Mouse (Mus musculus) adipocyte (in vitro differentiated cells): ENCODE measurements around the gene Mob1b.
A peak's percentile ranks its signal among the peaks of the same experiment; 100 is the strongest.

Experiments
- DNase-seq: peaks from one replicate; pipeline ENCODE4 v3.0.0-alpha.2; 2016; ENCODE audit warnings: low spot score

Gene Mob1b

GRCm38 (mm10) chr5:88720116-88721002 lies at the start of gene Mob1b:
Gene Mob1b, plus strand, starts transcription at chr5:88720855.
- DNase-seq: peak; percentile 98

- peak; percentile 38 for DNase-seq
Measured at GRCm38 (mm10) chr5:88674703-88675442, 45.8 kb upstream of the Mob1b start.

GRCm38 (mm10) chr5:88675443-88676387 lies 44.9 kb upstream of the Mob1b start, which contains the start of gene Grsf1:
Gene Grsf1, minus strand, starts transcription at chr5:88676171.
- DNase-seq: peak; percentile 92

GRCm38 (mm10) chr5:88678929-88679328 lies 41.7 kb upstream of the Mob1b start:
- no peak for DNase-seq

GRCm38 (mm10) chr5:88679341-88679740 lies 41.3 kb upstream of the Mob1b start:
- no peak for DNase-seq

GRCm38 (mm10) chr5:88680567-88680966 lies 40.1 kb upstream of the Mob1b start:
- DNase-seq: no peak

GRCm38 (mm10) chr5:88683706-88684105 lies 36.9 kb upstream of the Mob1b start:
- DNase-seq: no peak

GRCm38 (mm10) chr5:88684226-88684625 lies 36.4 kb upstream of the Mob1b start:
- no peak for DNase-seq

- DNase-seq: no peak
Measured at GRCm38 (mm10) chr5:88685306-88685705, 35.3 kb upstream of the Mob1b start.

GRCm38 (mm10) chr5:88685745-88686299 lies 34.8 kb upstream of the Mob1b start:
- no peak for DNase-seq

- no peak for DNase-seq
Measured at GRCm38 (mm10) chr5:88687996-88688406, 32.7 kb upstream of the Mob1b start.

- no peak for DNase-seq
Measured at GRCm38 (mm10) chr5:88688583-88689187, 32.0 kb upstream of the Mob1b start.

GRCm38 (mm10) chr5:88689279-88689938 lies 31.2 kb upstream of the Mob1b start:
- peak; percentile 81 for DNase-seq

GRCm38 (mm10) chr5:88690681-88691505 lies 29.8 kb upstream of the Mob1b start:
- DNase-seq: no peak

GRCm38 (mm10) chr5:88691506-88692095 lies 29.1 kb upstream of the Mob1b start:
- no peak for DNase-seq

GRCm38 (mm10) chr5:88692586-88692985 lies 28.1 kb upstream of the Mob1b start:
- peak; percentile 48 for DNase-seq

- DNase-seq: no peak
Measured at GRCm38 (mm10) chr5:88693057-88693456, 27.6 kb upstream of the Mob1b start.

GRCm38 (mm10) chr5:88697291-88697690 lies 23.4 kb upstream of the Mob1b start:
- no peak for DNase-seq

GRCm38 (mm10) chr5:88699251-88699913 lies 21.3 kb upstream of the Mob1b start:
- DNase-seq: no peak
